Comparison of ENCODE assay signal across 8 mouse cellular contexts in genomic region chr7:24300771-24301282, GRCm38 (mm10). TPM values are rescaled to one million over a fixed set of nuclear protein-coding genes. Genes with fewer than 3 reads are reported as not detected.
DNase-seq lines count a peak whose midpoint lies in the region; ATAC-seq lines count a peak whose summit lies in the region.

Gene Zfp61, minus strand, starts transcription at chr7:24301232.

- peak within 1 kb of the TSS; percentile 66 for H3K9ac ChIP-seq in forebrain, embryonic 11.5 days (ENCODE audit: low read length)
- peak within 1 kb of the TSS; percentile 82 for H3K9ac ChIP-seq in hindbrain, embryonic 15.5 days

- ATAC-seq in forebrain, embryonic 11.5 days (replicated peaks; ENCODE audit: low FRiP score), result peak; percentile 80
- ATAC-seq in hindbrain, embryonic 15.5 days (ENCODE audit: low FRiP score, low read depth), result peak; percentile 43; the same call in 1 of the 2 replicates
- ATAC-seq in megakaryocyte-erythroid progenitor cell, adult 5-6 weeks (replicated peaks; ENCODE audit: low FRiP score, low TSS enrichment, poor library complexity, severe bottlenecking), result peak; percentile 76

- peak within 1 kb of the TSS; percentile 67 for H3K4me3 ChIP-seq in forebrain, embryonic 11.5 days (ENCODE audit: low read depth, low read length)
- peak within 1 kb of the TSS; percentile 78 for H3K4me3 ChIP-seq in hindbrain, embryonic 15.5 days

- H3K36me3 ChIP-seq in forebrain, embryonic 11.5 days (ENCODE audit: control insufficient read depth, insufficient read depth, low read length), result peaks cover 1% of the 10 kb centered on the region; the same call in 1 of the 2 replicates
- H3K36me3 ChIP-seq in hindbrain, embryonic 15.5 days, result peaks cover 36% of the 10 kb centered on the region

- no peaks in the 10 kb centered on the region for H3K27me3 ChIP-seq in forebrain, embryonic 11.5 days (ENCODE audit: control insufficient read depth, insufficient read depth, low read length)
- H3K27me3 ChIP-seq in hindbrain, embryonic 15.5 days, result no peaks in the 10 kb centered on the region

- H3K9me3 ChIP-seq in forebrain, embryonic 11.5 days (ENCODE audit: control insufficient read depth, low read length), result no peaks in the 10 kb centered on the region
- H3K9me3 ChIP-seq in hindbrain, embryonic 15.5 days, result no peaks in the 10 kb centered on the region

- H3K4me2 ChIP-seq in forebrain, embryonic 11.5 days (ENCODE audit: low read depth, low read length, severe bottlenecking), result peak within 1 kb of the TSS; percentile 86
- peak within 1 kb of the TSS; percentile 88 for H3K4me2 ChIP-seq in hindbrain, embryonic 15.5 days

- peak within 1 kb of the TSS; percentile 68 for H3K27ac ChIP-seq in forebrain, embryonic 11.5 days (ENCODE audit: low read depth, low read length)
- H3K27ac ChIP-seq in hindbrain, embryonic 15.5 days (replicated peaks), result peak within 1 kb of the TSS; percentile 92

- DNase-seq in heart, adult 18-20 months, result peak; percentile 45 to 53
- DNase-seq in heart, adult 8-10 months (ENCODE audit: low spot score), result no peak
- peak; percentile 32 to 72 for DNase-seq in adrenal gland, postnatal 36 days
- DNase-seq in forebrain, embryonic 11.5 days (ENCODE audit: low spot score), result peak; percentile 91
- DNase-seq in left cerebral cortex, postnatal 25 days (ENCODE audit: low spot score in 2 of 2), result peak in 1 of 2 experiments; percentile 25
- DNase-seq in thymus, postnatal 0 days (ENCODE audit: low spot score), result peak; percentile 43

- WGBS in forebrain, embryonic 11.5 days, result 1% methylated on average over 13 of the region's 13 CpGs
- 2% methylated on average over 13 of the region's 13 CpGs for WGBS in hindbrain, embryonic 15.5 days

- intact Hi-C loops in left cerebral cortex, postnatal 25 days (cut with DNase I), result no loop called here

- peaks cover 2% of the 10 kb centered on the region; the same call in 1 of the 2 replicates for H3K4me1 ChIP-seq in forebrain, embryonic 11.5 days (replicated peaks; ENCODE audit: control insufficient read depth, insufficient read depth, low read length)
- H3K4me1 ChIP-seq in hindbrain, embryonic 15.5 days (replicated peaks), result peaks cover 26% of the 10 kb centered on the region

RNA-seq across cellular contexts. Expression of gene Zfp61, which starts in this region (rescaled TPM):
- total RNA-seq in heart, adult 18-20 months (2021), result 1 to 10 TPM; 2.2 to 2.6 TPM
- total RNA-seq in heart, adult 8-10 months (2022), result 1 to 10 TPM; 3.0 to 5.1 (median 3.7) TPM
- 10 to 100 TPM in 1 of 2 experiments, 1 to 10 TPM in 1; 8.8 to 10.3 TPM for total RNA-seq in adrenal gland, postnatal 36 days (2021)
- polyA plus RNA-seq in forebrain, embryonic 11.5 days (2014; fragmentation: Nextera tagmentation; extraction: Ambion mirVana), result 43.4 and 48.7 TPM in 2 replicates
- 39.5 and 42.3 TPM in 2 replicates for polyA plus RNA-seq in hindbrain, embryonic 15.5 days (2015; fragmentation: Nextera tagmentation; extraction: Ambion mirVana)
- total RNA-seq in left cerebral cortex, postnatal 25 days (2021), result 10 to 100 TPM; 19.3 to 20.8 TPM
- 9.3 and 10.9 TPM in 2 replicates for total RNA-seq in megakaryocyte-erythroid progenitor cell, adult 5-6 weeks (2014; fragmentation: Nextera tagmentation)
- 16.0 and 47.7 TPM in 2 replicates for total RNA-seq in megakaryocyte-erythroid progenitor cell, adult 5-6 weeks (2017)
- polyA plus RNA-seq in thymus, postnatal 0 days (2015; fragmentation: Nextera tagmentation; extraction: Ambion mirVana), result 26.2 and 26.8 TPM in 2 replicates
